Mouse (Mus musculus) cerebellum, adult 2 months (tissue): ENCODE measurements at regions not wholly inside any gene's neighbourhood (a gene's known extent, or its start where the extent isn't known, plus 50 kb on each side); places are given as distances from the start of the nearest gene placed in this dataset.

Source experiments
- CTCF ChIP-seq: fragments of 200-500 bp; IDR thresholded peaks from 2 replicates; pipeline ENCODE4 v1.5.1; 2011; ENCODE audit warnings: low read depth, mild to moderate bottlenecking, control low read depth, low read length, moderate library complexity, borderline replicate concordance; ENCODE audit not compliant: insufficient read depth
- POLR2A ChIP-seq: fragments of 200-500 bp; IDR thresholded peaks from 2 replicates; pipeline ENCODE4 v1.6.1; 2011; ENCODE audit warnings: low read length, control low read depth, borderline replicate concordance; ENCODE audit not compliant: insufficient read depth

- TF ChIP-seq CTCF (no peak), POLR2A (no peak)
Measured at GRCm38 (mm10) chr5:138912711-138913105, 84.5 kb downstream of the Pdgfa start.
